Mouse (Mus musculus) c-Kit-positive CD71-positive TER-119-positive erythroid progenitor cells, embryonic 14.5 days (primary cell): ENCODE measurements around the gene Slc12a8.
A peak's percentile ranks its signal among the peaks of the same experiment; 100 is the strongest.

Experiments used
- DNase-seq: peaks from one replicate; pipeline ENCODE4 v3.0.0-alpha.2; 2013; ENCODE audit warnings: low spot score

Gene Slc12a8

DNA sequence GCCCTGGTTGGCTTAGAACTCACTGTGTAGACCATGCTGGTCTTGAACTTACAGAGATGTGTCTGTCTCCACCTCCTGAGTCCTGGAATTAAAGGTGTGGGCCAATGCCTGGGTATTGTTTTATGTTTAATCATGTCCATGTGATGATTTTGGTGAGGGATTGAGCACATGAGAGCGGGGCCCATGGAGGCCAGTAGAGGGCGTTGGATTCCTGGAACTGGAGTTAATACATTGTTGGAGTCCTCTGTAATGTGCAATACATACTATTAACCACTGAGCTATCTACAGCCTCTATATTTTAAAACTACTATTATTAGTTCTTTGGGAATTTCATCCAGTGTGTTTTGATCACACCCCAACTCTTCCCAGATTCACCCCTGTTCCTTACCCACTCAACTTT, 27.2 kb downstream of the Slc12a8 start:
- no peak for DNase-seq

DNA sequence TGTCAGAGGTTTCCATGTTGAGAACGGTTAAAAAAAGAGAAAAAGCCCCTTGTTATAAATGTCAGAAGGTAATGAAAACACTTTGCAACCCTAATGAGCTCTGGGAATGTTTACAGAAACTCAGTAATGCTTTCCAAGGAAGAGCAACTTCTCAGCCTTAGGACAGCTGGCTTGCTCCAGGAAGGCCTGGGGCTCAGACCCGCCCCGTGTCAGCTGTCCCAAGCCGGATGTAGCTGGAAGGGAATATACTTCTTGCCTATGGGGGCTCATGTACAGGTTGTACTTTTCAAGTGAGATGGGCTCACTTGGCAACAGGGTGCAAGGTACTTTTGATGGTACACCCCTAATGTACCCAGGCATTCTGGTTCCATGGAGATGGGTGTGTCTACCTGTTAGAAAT, 28.4 kb downstream of the Slc12a8 start:
- no peak for DNase-seq

DNA sequence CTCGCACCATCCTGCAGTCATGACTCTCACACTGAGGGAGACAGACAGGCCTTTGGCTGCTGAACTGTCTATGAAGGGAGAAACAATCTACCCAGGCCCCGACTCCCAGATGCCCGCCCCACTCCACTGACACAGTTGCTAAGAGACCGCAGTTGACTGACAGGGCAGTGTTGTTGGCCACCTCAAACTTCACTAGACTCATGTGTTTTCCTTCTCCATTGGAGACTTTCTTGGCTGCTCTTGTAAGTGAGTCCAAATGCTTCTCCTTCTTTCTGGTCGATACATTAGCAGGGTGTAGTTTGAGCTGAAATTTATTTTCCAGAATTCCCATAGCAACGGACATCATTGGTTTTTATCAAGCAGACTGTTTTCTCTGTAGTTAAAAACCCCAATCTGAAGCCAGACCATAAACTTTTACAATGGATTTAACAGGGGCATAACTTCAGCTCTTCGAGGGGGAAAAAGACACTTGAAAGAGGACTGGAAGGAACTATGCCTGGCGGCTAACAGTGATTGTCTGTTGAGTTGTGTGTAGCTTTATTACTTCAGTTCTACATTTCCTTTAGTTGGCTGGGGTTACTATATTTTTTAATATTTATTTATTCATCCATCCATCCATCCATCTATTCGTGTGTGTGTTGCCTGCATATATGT, 36.7 kb downstream of the Slc12a8 start:
- DNase-seq: no peak

DNA sequence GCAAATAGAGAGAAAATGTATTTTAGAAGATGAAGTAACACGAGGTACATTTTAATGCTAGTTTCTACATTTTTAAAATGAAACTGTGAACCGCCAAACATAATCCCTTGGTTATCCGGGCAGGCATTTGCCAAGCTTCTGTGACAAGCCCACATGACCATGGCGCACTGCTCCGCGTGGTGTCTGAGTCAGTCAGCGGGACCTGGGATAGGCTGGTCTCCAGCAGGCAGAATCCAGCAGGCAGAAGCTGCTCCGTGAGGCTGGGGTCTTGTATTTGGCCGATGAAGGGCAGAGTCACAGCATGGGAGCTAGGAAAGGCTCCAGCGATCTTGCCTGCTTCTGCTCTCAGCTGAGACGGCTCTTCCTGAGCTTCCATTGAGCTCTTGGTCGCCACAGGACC, 41.0 kb downstream of the Slc12a8 start:
- no peak for DNase-seq

DNA sequence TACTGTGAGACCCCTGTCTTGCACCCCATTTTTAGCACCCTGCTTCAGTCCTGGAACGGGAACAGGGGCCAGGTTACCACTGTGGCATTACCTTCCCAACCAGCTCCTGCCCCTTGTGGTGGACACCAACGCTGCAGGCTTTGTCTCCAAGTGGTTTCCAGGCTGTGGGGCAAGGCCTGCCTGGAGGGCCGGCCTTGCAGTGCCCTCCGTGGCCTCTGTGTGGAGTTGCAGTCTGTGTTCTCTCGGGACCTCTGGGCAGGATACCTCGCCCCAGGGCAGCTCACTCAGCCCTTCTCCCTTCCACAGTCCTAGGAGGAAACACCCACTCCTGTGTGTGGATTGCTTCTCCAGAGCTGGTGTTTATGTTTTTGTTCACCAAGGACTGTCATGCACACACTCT, 43.2 kb downstream of the Slc12a8 start:
- peak; percentile 14 for DNase-seq

DNA sequence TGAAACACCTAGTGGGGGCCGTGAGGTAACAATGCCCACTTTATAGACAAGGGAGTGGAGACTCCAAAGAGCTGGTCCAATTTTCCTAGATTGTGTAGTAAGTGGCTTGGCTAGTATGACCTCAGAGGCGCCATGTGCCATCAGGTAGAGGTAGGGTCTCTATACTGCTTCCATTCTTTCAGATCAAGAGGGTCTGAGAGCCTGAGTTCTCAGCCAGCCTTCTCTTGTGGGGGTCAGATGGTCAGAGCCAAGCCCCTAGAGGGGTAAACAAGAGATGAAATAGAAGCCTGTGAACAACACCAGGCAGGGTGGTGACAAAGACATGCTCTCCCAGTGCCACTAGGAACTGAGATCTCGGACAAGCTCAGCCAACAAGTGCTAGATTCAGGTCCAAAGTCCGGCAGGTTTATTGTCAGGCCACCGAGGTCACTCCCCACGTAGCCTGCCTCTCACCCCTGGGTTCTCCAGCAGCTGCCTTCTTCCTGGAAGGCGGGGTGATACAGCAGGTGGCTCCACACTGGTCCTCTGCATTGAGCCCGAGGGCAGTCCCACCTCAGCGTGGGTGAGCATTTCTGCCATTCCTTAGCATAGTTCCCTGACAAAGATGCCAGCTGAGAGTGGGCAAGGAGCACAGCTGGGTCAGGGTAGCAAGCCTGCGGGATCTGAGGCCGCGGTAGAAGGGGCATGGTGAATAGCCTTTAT, 44.3 kb downstream of the Slc12a8 start:
- no peak for DNase-seq

DNA sequence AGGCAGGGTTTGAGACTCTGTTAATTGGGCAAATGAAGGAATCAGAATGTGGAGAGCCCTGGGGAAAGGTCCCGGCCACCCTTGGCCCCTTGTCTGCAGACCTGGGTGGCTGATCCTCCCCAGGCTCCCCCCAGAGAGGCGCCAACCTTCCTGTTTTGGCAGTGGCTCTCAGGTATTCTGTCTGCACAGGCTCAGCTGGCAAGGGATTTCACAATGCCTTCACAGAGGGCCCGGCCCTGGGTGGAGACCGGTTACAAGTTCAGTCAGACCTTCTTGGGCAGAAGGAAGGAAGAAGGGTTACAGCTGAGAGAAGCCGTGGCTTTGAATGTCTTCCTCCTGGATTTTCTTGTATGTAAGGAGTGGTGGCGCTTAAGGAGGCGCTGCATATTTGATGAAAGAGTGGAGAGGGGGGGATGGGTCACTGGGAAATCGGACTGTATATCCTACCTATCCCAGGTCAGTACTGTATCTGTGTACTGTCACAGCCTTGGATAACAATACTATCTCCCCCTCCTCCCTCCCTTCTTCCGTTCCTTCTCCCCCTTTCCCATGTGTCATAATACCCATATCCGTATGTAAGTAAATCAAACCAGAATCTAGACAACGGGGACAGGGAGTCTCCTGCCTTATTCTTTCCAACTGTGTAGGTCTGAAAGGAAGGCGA, 45.9 kb downstream of the Slc12a8 start:
- DNase-seq: no peak

DNA sequence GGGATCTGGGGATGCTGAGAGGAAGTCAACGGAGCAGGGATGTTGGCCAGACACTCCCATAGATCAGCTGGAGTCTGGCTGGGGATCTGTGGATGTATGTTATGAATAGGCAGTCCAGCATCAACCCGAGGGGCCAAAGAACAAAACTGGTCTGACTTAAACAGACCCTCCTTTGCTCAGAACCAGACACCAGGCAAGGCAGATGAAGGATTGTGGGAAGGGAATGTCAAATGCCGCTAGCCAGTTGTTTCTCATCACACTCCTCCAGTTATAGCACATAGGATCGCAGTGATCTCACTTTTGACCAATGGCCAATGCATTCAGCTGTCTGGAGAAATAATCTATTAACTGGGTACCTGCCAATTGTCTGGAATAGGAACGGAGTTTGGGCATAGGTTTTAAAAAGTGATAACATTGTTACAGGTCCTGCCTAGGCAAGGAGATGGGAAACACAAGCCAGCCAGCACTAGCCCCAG, 46.4 kb downstream of the Slc12a8 start:
- DNase-seq: no peak

DNA sequence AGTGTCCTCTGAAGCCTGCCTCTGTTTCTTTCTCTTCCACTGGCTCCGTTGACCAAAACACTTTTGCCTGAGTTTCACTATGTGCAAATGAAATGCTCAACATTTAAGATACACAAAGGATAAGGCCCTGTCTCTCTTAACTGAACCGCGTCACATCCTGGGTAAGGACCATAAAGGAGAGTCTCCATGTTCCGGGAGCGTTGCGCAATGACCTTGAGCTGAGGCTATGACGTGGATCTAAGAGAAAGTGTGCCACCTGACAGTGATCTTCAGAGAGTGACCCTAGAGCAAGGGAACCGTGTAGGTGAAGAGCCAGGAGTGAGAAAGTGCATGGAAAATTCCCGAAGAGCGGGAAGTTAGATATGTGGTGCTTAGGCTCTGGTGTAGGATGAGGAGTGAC, 49.3 kb downstream of the Slc12a8 start:
- DNase-seq: no peak

DNA sequence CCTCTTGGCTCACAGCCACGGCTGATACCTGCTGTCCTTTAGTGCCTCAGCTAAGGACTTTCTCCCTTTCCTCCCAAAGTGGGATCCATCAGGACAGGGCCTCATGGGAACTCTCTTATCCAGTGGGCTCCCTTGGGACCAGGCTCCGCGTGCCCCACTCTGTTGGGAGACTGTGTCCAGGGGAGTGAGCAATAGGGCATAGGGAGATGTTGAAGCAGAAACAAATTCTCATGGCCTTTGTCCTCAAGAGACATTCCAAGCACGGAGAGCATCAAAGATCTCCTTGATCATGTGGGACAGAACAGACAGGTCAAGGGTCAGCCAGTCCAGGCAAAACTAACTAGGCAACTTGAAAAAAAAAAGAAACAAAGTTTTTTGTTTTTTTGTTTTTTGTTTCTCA, 50.6 kb downstream of the Slc12a8 start:
- no peak for DNase-seq

DNA sequence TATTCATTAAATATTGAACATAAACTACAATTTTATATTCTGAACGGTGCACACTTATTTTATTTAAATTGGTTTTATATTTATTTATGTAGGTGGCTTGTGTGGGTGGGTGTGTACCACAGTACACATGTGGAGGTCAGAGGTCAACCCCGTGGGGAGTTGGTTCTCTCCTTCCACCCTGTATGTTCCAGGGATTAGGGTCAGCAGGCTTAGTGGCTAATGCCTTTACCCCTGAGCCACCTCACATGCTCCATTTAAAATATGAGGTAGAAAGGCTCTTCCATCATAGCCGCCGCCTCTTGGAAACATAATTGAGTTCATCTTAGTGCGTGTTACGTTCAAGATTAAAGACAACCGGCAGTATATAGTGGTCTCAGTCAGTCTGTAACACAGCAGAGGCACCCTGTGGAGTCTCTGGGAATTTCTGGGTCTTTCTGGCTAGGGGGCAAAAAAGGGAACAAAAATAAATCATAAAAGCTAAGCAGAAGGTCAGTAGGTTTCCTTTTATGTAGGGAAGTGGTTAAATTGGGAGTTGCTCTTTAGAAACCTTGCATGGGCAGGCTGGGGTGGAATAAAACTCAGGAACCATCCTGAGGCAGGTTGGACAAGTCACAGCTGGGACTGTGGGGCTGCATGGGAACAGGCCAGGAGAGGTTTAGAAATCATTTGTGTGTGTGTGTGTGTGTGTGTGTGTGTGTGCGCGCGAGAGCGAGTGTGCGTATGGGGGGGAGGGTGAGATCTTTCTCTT, 51.3 kb downstream of the Slc12a8 start:
- no peak for DNase-seq

DNA sequence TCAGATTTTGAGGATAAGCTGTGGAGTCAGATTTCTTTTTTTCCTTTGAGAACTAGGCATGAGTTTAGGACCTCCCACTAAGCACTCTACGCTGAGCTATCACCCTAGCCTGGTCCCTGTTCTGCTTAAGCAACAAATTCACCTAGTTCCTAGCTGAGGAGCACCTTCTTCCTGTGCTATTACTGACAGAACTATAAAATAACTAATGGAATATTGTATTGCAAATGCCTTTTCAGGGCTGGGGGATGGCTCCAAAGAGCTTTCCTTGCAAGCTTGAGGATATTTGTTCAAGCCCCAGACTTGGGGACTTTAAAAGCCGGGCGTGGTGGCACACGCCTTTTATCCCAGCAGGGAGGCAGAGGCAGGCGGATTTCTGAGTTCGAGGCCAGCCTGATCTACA, 55.5 kb downstream of the Slc12a8 start:
- DNase-seq: no peak

DNA sequence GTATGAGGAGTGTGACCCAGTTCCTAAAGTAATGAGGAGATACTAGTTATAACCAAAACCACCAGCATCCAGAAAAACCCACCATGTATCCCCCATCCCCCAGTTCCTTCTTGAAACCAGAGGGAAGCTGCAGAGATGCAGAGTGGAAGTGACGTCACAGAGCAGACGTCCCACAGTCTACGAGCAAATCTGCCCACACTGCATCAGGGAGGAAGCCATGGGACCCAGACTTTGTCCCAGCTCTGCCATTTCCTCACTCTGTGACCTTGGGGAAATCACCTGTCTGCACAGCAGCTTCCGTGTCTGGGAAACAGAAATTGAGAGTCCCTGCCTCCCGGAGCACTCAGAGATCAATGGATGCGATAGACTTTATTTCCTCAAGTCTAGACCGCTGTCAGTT, 56.6 kb downstream of the Slc12a8 start:
- no peak for DNase-seq

DNA sequence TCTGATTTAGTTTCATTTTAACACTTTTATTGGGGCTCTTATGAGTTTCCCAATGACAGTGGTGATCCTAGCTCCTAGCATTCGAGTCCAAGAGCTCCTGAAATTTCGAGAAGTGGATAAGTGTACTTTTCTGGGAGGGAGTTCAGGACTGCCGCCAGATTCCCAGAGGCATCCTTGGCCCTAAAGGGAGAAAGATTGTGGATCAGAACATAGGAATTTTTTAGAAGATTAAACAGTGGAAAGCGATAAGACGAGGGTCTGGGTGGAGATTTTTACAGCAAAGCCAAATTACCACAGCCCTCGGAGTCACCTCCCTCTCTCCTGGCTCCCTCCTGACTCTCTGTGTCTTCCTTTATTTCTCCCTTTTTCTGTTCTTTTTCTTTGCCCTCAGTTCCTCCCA, 58.6 kb downstream of the Slc12a8 start:
- no peak for DNase-seq

DNA sequence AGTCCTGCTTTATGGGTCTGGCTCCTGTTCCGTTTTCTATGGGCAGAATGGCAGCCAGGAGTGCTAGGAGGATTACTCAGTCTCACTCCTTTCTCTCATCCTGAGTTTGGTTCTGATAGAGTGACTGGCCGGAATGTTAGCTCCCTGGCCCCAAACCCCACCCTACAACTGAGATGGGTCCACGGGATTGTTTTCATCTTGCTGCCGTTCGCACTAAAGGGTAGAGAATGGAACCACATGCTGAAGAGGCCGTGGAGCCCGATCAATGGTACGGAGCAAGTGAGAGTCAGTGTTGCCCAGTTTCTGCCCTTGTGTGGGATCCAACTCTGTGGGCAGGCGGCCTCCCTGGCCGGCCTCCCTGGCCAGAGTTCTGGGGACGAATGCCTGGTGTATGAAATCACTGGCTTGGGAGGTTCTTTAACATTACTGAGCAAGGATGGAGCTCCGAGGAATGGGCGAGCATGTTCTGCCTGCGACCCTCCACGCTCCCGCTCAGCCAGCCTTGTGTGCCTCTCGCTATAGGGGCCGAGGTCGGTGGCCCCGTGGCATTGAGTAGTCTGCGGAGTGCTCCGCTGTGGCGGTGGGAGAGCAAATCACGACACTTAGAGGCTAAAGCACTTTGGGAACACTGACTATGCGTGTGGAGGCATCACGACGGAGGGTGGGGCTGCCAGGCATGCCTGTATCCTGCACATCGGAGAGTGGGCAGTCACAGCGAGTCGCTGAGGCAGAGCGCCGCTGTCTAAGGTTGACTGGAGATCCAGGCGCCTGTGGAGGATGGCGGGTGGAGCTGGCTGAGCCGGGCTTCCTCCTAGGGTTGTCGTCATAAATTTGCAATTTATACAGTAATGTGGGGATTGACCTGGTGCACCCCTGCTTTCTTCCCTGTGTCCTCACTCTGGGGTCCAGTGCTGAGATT, 59.4 kb downstream of the Slc12a8 start:
- DNase-seq: no peak

DNA sequence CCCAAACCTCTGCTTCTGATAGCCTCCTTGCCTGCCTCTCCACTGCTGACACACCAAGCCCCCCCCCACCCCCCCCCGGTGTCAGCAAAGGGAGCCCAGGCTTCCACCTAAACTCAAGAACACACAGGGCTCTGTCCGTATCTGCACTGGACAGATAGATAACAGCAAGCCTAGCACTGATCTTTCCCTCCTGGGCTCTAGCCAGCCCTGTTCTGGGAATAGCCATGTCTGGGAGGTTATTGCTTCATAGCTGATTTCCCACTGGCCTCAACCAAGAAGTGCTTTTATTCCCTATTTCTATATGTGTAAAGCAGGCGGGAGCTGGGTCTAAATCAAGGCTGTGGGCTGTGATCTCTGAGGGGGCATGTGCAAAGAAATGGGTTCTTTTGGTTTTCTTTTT, 61.3 kb downstream of the Slc12a8 start:
- no peak for DNase-seq

DNA sequence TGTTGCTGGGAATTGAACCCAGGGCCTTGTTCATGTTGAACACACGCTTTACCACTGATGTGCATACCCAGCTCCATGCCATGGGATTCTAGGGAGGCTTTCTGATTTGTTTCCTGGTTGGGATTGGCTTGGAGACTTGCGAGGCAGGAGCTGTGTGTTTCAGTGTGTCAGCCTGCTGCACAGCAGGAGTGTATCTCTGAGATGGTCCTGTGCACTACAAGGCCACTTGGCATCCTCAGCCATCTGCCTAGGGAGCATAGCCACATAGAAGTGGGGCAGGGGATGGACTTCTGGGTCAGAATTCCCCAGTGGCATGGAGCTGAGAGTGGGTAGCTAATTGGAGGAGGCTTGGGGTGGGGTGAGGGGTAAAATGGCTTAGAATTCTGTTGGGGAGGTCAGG, 63.2 kb downstream of the Slc12a8 start:
- no peak for DNase-seq

DNA sequence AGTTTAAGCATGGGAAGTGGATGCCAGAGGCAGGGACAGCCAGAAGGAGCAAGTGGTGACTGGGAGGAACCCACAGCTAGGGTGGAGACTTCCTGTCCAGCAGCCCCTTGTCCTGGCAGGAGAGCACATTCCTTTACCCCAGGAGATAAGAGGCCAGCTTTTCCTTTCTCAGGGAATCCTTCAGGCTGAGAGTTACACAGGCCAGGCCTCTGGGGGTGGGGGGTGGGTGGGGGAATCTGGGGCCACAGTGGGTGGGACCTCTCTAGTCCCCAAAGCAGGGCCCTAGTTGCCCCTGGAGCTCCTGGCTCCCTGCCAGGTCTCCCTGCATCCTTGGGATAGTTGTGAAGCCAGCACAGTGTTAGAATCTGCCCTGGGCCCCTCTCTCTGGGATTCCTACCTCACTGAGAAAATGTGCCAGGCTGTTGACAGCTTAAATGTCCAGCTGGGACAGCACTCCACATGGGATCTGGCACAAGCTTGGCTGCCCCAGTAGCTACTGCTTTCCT, 63.7 kb downstream of the Slc12a8 start:
- DNase-seq: no peak

DNA sequence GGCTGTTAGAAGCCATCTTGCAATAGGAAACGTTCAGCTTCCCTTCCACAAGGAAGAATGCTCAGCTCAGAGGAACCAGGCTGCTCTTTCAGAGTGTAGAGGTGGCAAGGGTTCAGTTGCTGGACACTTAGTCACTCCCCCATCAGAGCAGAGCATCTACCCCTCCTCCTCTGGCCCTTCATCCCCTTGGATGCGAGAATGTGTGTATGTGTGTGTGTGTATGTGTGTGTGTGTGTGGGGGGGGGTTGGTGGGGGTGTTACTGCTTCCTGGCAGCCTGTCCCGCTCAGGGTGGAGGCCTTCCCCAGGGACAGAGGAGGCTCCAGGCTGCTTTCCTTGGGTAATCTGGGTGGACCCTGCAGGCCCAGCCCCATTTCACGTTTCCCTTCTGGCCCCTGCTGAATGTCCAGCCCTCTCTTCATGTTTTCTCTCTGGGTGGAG, 64.6 kb downstream of the Slc12a8 start:
- DNase-seq: no peak

DNA sequence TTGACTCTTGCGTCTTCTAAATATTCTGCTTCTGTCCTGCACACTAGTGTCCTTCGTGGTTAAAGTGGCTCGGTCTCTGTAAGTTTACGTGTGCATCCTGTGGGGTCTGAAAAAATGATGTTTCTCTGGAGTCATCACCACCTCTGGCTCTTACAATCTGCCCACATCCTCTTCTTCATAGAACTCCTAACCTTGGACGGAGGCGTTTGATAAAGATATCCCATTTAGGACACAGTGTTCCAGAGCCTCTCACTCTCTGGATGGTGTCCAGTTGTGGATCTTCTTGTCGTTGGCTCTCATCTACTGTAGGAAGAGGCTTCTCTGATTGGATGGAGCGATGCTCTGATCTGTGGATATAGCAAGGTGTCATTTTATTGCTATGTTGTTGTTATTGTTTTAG, 65.4 kb downstream of the Slc12a8 start:
- DNase-seq: no peak

DNA sequence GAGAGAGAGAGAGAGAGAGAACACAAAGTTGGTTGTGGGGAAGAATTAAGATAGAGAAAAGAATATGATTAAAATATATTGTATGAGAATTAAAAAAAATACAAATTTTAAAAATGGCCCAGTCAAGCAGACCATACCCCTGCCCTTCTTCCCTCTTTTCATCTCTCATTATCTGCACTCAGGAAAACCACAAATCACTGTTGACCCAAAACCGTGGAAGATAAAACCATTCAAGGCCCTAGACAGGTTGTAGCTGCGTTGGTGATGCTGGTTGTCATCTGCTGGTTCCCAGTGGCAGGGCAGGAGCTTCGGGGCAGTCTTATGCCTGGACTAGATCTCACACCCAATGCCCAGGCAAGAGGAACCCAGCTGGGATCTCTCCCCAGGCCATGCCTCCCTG, 66.2 kb downstream of the Slc12a8 start:
- DNase-seq: no peak
